Mouse (Mus musculus) intestine, embryonic 16.5 days (tissue): ENCODE measurements around the gene Cherp. TPM values are rescaled to one million over a fixed set of nuclear protein-coding genes. Genes with fewer than 3 reads are reported as not detected.

Experiments used
- ATAC-seq: fragments of 200-750 bp; cut with Nextera tagmentation; 2 replicates; pipeline ENCODE4 v1.8.0; 2017; ENCODE audit warnings: moderate TSS enrichment, moderate library complexity
- H3K27ac ChIP-seq: fragments of 300-500 bp; sonication (generic); 2 replicates; pipeline ENCODE4 v1.5.1; 2014; ENCODE audit warnings: mild to moderate bottlenecking, low read length
- H3K27me3 ChIP-seq: fragments of 300-500 bp; sonication (generic); replicated peaks from 2 replicates; pipeline ENCODE4 v1.6.1; 2014; ENCODE audit warnings: low read length, control low read depth, mixed read lengths; ENCODE audit not compliant: control insufficient read depth, insufficient read depth
- H3K36me3 ChIP-seq: fragments of 300-500 bp; sonication (generic); 2 replicates; pipeline ENCODE4 v1.6.1; 2014; ENCODE audit warnings: low read length, control low read depth; ENCODE audit not compliant: control insufficient read depth, insufficient read depth
- H3K4me1 ChIP-seq: fragments of 300-500 bp; sonication (generic); 2 replicates; pipeline ENCODE4 v1.6.1; 2014; ENCODE audit warnings: low read length, control low read depth, mixed read lengths; ENCODE audit not compliant: control insufficient read depth, insufficient read depth
- H3K4me2 ChIP-seq: fragments of 300-500 bp; sonication (generic); 2 replicates; pipeline ENCODE4 v1.6.1; 2014; ENCODE audit warnings: low read depth, low read length, control low read depth
- H3K4me3 ChIP-seq: fragments of 300-500 bp; sonication (generic); 2 replicates; pipeline ENCODE4 v1.5.1; 2014; ENCODE audit warnings: mild to moderate bottlenecking, low read length
- H3K9ac ChIP-seq: fragments of 300-500 bp; sonication (generic); 2 replicates; pipeline ENCODE4 v1.6.1; 2014; ENCODE audit warnings: low read depth, low read length
- H3K9me3 ChIP-seq: fragments of 300-500 bp; sonication (generic); 2 replicates; pipeline ENCODE4 v1.6.1; 2016; ENCODE audit warnings: low read length, control low read depth; ENCODE audit not compliant: control insufficient read depth
- WGBS: fragments of 180-500 bp; shearing (Covaris S2); extraction: QIAGEN DNeasy Blood & Tissue Kit; methylation state at CpG from one replicate; pipeline ENCODE4 v1.1.7; 2014; 5-methylcytosine and 5-hydroxymethylcytosine counted together
- microRNA-seq: library from miRNA; unstranded; fragments of <30 nt; microRNA quantifications from one replicate; pipeline ENCODE4, GENCODE M21; 2016
- polyA plus RNA-seq: library from polyadenylated mRNA; unstranded; fragments of >200 nt; fragmentation: Nextera tagmentation; extraction: Ambion mirVana; gene quantifications from 2 replicates; pipeline ENCODE4 v1.2.1, GENCODE M21; 2015

Cherp gene
- polyA plus RNA-seq, 1 experiment from 2014 or later: 47.9 TPM

GRCm38 (mm10) chr8:72422926-72423325 is 52.1 kb downstream of the Cherp start:
- Histone ChIP-seq H3K4me2 (no peak overlapping the region), H3K27ac (no peak overlapping the region), H3K4me1 (peaks cover 23% of the 10 kb centered on the region), H3K4me3 (no peak overlapping the region), H3K9ac (no peak overlapping the region), H3K9me3 (no peaks in the 10 kb centered on the region), H3K36me3 (no peaks in the 10 kb centered on the region), H3K27me3 (no peaks in the 10 kb centered on the region)
- 64% methylated on average over 1 of the region's 1 CpGs for WGBS
- no peak for ATAC-seq

GRCm38 (mm10) chr8:72421362-72422335 is 53.4 kb downstream of the Cherp start, which contains the start of gene Eps15l1:
TSS of gene Eps15l1 (minus strand) at chr8:72421460.
- Histone ChIP-seq H3K9ac (peak within 1 kb of the TSS; percentile 89), H3K4me2 (peak within 1 kb of the TSS; percentile 77), H3K36me3 (no peaks in the 10 kb centered on the region), H3K4me1 (peaks cover 27% of the 10 kb centered on the region), H3K27me3 (no peaks in the 10 kb centered on the region), H3K9me3 (no peaks in the 10 kb centered on the region), H3K4me3 (peak within 1 kb of the TSS; percentile 82), H3K27ac (peak within 1 kb of the TSS; percentile 82)
- peak; percentile 98 for ATAC-seq
- under 1% methylated on average over 48 of the region's 48 CpGs for WGBS

DNA sequence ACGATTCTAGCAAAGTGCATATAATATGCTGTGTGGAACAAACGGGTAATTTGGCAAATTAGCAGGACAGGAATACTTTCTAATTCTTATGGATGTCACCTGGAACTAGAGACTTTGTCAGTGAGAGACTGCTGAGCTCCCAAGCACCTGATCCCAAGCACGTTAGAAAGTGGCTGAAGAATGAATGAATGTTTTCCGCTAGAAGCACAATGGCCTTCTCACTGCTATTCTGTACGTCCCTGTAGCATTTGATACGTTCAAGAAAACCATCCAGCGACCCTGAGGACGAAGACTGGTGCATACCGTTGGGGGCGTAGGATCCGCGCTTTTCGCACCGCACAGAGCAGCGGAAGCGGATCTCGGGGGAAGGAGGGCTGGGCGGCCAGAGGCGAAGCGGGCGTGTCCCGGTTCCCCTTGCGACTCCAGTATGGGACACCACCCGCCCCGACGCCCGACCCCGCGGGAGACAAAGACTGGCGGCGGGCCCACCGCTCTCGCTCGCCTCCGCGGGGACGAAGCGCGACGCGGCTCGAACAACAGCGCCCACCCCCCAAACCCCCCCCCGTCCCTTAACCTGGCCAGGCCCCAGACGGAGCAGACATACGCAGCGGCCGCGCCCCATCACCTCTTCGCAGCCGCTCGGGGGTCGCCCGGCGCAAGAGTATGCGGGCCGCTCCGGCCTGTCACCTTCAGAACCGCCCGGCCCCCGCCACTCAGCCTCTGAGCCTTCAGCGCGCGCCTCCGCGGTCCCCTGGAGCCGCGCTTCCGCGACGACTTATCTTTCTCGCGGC is 54.3 kb downstream of the Cherp start:
- Histone ChIP-seq H3K27me3 (no peaks in the 10 kb centered on the region), H3K36me3 (no peaks in the 10 kb centered on the region), H3K9ac (peak overlapping the region; percentile 89), H3K9me3 (no peaks in the 10 kb centered on the region), H3K27ac (peak overlapping the region; percentile 82), H3K4me3 (peak overlapping the region; percentile 82), H3K4me2 (peak overlapping the region; percentile 77), H3K4me1 (peaks cover 27% of the 10 kb centered on the region)
- WGBS: under 1% methylated on average over 73 of the region's 73 CpGs
- ATAC-seq: peak; percentile 57

DNA sequence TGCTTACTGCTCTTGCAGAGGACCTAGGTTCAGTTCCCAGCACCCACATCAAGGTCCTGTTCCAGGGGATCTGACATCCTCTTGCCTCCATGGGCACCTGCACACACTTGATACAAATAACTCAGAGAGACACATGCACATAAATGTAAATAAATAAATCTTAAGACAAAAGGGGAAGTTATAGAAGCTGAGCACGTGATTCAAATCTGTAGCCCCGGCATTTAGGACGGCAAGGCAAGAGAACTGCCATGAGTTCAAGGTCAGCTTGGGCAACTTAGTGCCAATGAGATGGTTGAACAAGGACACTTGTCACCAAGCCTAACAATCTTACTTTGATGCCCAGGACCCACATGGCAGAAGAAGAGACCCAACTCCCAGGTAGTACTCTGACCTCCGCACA is 57.0 kb downstream of the Cherp start:
- H3K27ac ChIP-seq: no peak overlapping the region
- H3K9ac ChIP-seq: no peak overlapping the region
- WGBS: 89% methylated on average over 4 of the region's 4 CpGs
- H3K9me3 ChIP-seq: no peaks in the 10 kb centered on the region
- no peaks in the 10 kb centered on the region for H3K27me3 ChIP-seq
- peaks cover 41% of the 10 kb centered on the region for H3K4me1 ChIP-seq
- ATAC-seq: no peak
- no peak overlapping the region for H3K4me2 ChIP-seq
- H3K4me3 ChIP-seq: no peak overlapping the region
- no peaks in the 10 kb centered on the region for H3K36me3 ChIP-seq

GRCm38 (mm10) chr8:72415252-72415651 is 59.8 kb downstream of the Cherp start:
- Histone ChIP-seq H3K4me2 (no peak overlapping the region), H3K9me3 (no peaks in the 10 kb centered on the region), H3K4me1 (peaks cover 36% of the 10 kb centered on the region), H3K27ac (no peak overlapping the region), H3K9ac (no peak overlapping the region), H3K4me3 (no peak overlapping the region), H3K36me3 (no peaks in the 10 kb centered on the region), H3K27me3 (no peaks in the 10 kb centered on the region)
- ATAC-seq: no peak
- 89% methylated on average over 2 of the region's 2 CpGs for WGBS

GRCm38 (mm10) chr8:72413839-72414238 is 61.2 kb downstream of the Cherp start:
- ATAC-seq: peak; percentile 87
- no peak overlapping the region for H3K27ac ChIP-seq

More at GRCm38 (mm10) chr8:72413839-72414238, 61.2 kb downstream of the Cherp start:
- Histone ChIP-seq H3K27me3 (no peaks in the 10 kb centered on the region), H3K9me3 (no peaks in the 10 kb centered on the region), H3K4me2 (no peak overlapping the region), H3K4me3 (no peak overlapping the region), H3K36me3 (no peaks in the 10 kb centered on the region), H3K9ac (no peak overlapping the region), H3K4me1 (peaks cover 28% of the 10 kb centered on the region)
- WGBS: 66% methylated on average over 7 of the region's 7 CpGs

Small RNA genes lying within 50 kb of the gene (microRNA-seq; reads per million reads assigned to microRNA genes)
- gene Mir7068: 0.91 reads per million

Other genes with a start within 250 kb of the Cherp start
- 105 and 106 TPM in 2 replicates for gene Ap1m1, start 235.2 kb downstream of the Cherp start, polyA plus RNA-seq
- gene Gm10282, start 170.0 kb downstream of the Cherp start, polyA plus RNA-seq: 14.3 and 18.9 TPM in 2 replicates
- gene Klf2, start 156.2 kb downstream of the Cherp start, polyA plus RNA-seq: 3.6 and 5.1 TPM in 2 replicates
- 41.9 and 42.5 TPM in 2 replicates for gene Eps15l1, start 53.8 kb downstream of the Cherp start, polyA plus RNA-seq
- 1.4 and 1.5 TPM in 2 replicates for gene Calr3, start 31.4 kb downstream of the Cherp start, polyA plus RNA-seq
- 10.7 and 11.5 TPM in 2 replicates for gene 1700030K09Rik, start 31.3 kb downstream of the Cherp start, polyA plus RNA-seq
- gene Slc35e1, start 17.4 kb upstream of the Cherp start, polyA plus RNA-seq: 7.9 and 8.2 TPM in 2 replicates
- gene Med26, start 73.0 kb upstream of the Cherp start, polyA plus RNA-seq: 13.5 and 14.2 TPM in 2 replicates
- gene Smim7, start 95.9 kb upstream of the Cherp start, polyA plus RNA-seq: 114 and 121 TPM in 2 replicates
- 12.1 and 12.2 TPM in 2 replicates for gene Tmem38a, start 96.8 kb upstream of the Cherp start, polyA plus RNA-seq
- gene Nwd1, start 171.5 kb upstream of the Cherp start, polyA plus RNA-seq: 0.09 and 0.12 TPM in 2 replicates
- gene Sin3b, start 248.1 kb upstream of the Cherp start, polyA plus RNA-seq: 130 and 141 TPM in 2 replicates